Mouse (Mus musculus): Measurements from ENCODE around the gene BC030499. TPM values are rescaled to one million over a fixed set of nuclear protein-coding genes. Genes with fewer than 3 reads are reported as not detected.

BC030499 gene
- polyA plus RNA-seq, 1 experiment from 2014 or later = not detected

- Histone ChIP-seq H3K9ac (replicated peaks; ENCODE audit: low read depth, low read length) (peak within 1 kb of the TSS; percentile 87), H3K36me3 (ENCODE audit: control insufficient read depth, insufficient read depth) (peaks cover 7% of the 10 kb centered on the region; the same call in 1 of the 2 replicates), H3K4me2 (ENCODE audit: low read length) (peak within 1 kb of the TSS; percentile 62), H3K4me1 (replicated peaks; ENCODE audit: control insufficient read depth, insufficient read depth, low read length) (peaks cover 21% of the 10 kb centered on the region), H3K9me3 (ENCODE audit: control insufficient read depth, low read length) (no peaks in the 10 kb centered on the region), H3K4me3 (replicated peaks; ENCODE audit: low read length) (peak within 1 kb of the TSS; percentile 63), H3K27ac (ENCODE audit: low read length) (peak within 1 kb of the TSS; percentile 52), H3K27me3 (replicated peaks; ENCODE audit: control insufficient read depth, insufficient read depth, low read length) (no peaks in the 10 kb centered on the region)
- WGBS = 1% methylated on average over 58 of the region's 66 CpGs
- peak; percentile 86 for ATAC-seq
Observed at GRCm38 (mm10) chr11:78343381-78344327, 53.0 kb downstream of the BC030499 start, which contains the start of gene Unc119. Unc119 (plus strand) TSS chr11:78343482.

GRCm38 (mm10) chr11:78344328-78344889, 53.8 kb downstream of the BC030499 start:
- WGBS = 69% methylated on average over 6 of the region's 6 CpGs
- ATAC-seq = no peak
- no peak overlapping the region for H3K27ac ChIP-seq (ENCODE audit: low read length)

GRCm38 (mm10) chr11:78344890-78345715, 54.5 kb downstream of the BC030499 start:
- H3K9ac ChIP-seq (replicated peaks; ENCODE audit: low read depth, low read length) = 0 out of 2 replicates have a peak overlapping the region, but pooled peaks have one; percentile 9
- H3K4me2 ChIP-seq (ENCODE audit: low read length) = peak overlapping the region; percentile 0; the same call in 1 of the 2 replicates
- WGBS = 59% methylated on average over 8 of the region's 8 CpGs
- no peak overlapping the region for H3K4me3 ChIP-seq (replicated peaks; ENCODE audit: low read length)
- ATAC-seq = no peak
- H3K27ac ChIP-seq (ENCODE audit: low read length) = no peak overlapping the region
- peaks cover 21% of the 10 kb centered on the region for H3K4me1 ChIP-seq (replicated peaks; ENCODE audit: control insufficient read depth, insufficient read depth, low read length)
- no peaks in the 10 kb centered on the region for H3K27me3 ChIP-seq (replicated peaks; ENCODE audit: control insufficient read depth, insufficient read depth, low read length)
- H3K36me3 ChIP-seq (ENCODE audit: control insufficient read depth, insufficient read depth) = peaks cover 1% of the 10 kb centered on the region; the same call in 1 of the 2 replicates
- no peaks in the 10 kb centered on the region for H3K9me3 ChIP-seq (ENCODE audit: control insufficient read depth, low read length)

More at GRCm38 (mm10) chr11:78344328-78344889, 53.8 kb downstream of the BC030499 start:
- peak overlapping the region; percentile 87 for H3K9ac ChIP-seq (replicated peaks; ENCODE audit: low read depth, low read length)
- H3K4me1 ChIP-seq (replicated peaks; ENCODE audit: control insufficient read depth, insufficient read depth, low read length) = peaks cover 21% of the 10 kb centered on the region
- H3K4me3 ChIP-seq (replicated peaks; ENCODE audit: low read length) = peak overlapping the region; percentile 63
- peaks cover 7% of the 10 kb centered on the region; the same call in 1 of the 2 replicates for H3K36me3 ChIP-seq (ENCODE audit: control insufficient read depth, insufficient read depth)
- H3K27me3 ChIP-seq (replicated peaks; ENCODE audit: control insufficient read depth, insufficient read depth, low read length) = no peaks in the 10 kb centered on the region
- no peaks in the 10 kb centered on the region for H3K9me3 ChIP-seq (ENCODE audit: control insufficient read depth, low read length)
- H3K4me2 ChIP-seq (ENCODE audit: low read length) = peak overlapping the region; percentile 62

- Histone ChIP-seq H3K4me3 (replicated peaks; ENCODE audit: low read length) (no peak overlapping the region), H3K4me1 (replicated peaks; ENCODE audit: control insufficient read depth, insufficient read depth, low read length) (peaks cover 21% of the 10 kb centered on the region), H3K36me3 (ENCODE audit: control insufficient read depth, insufficient read depth) (no peaks in the 10 kb centered on the region), H3K4me2 (ENCODE audit: low read length) (no peak overlapping the region), H3K9me3 (ENCODE audit: control insufficient read depth, low read length) (no peaks in the 10 kb centered on the region), H3K27me3 (replicated peaks; ENCODE audit: control insufficient read depth, insufficient read depth, low read length) (no peaks in the 10 kb centered on the region), H3K27ac (ENCODE audit: low read length) (no peak overlapping the region), H3K9ac (replicated peaks; ENCODE audit: low read depth, low read length) (no peak overlapping the region)
- WGBS = 82% methylated on average over 7 of the region's 7 CpGs
- ATAC-seq = no peak
Observed at GRCm38 (mm10) chr11:78345801-78346200, 55.2 kb downstream of the BC030499 start.

Other genes with a start within 250 kb of the BC030499 start
- gene Eral1, start 210.5 kb upstream of the BC030499 start, polyA plus RNA-seq (2015; fragmentation: Nextera tagmentation; extraction: Ambion mirVana) = 34.2 and 34.3 TPM in 2 replicates
- gene Fam222b, start 196.2 kb upstream of the BC030499 start, polyA plus RNA-seq (2015; fragmentation: Nextera tagmentation; extraction: Ambion mirVana) = 18.8 and 21.1 TPM in 2 replicates
- 122 and 124 TPM in 2 replicates for gene Traf4, start 125.3 kb upstream of the BC030499 start, polyA plus RNA-seq (2015; fragmentation: Nextera tagmentation; extraction: Ambion mirVana)
- gene Nek8, start 114.2 kb upstream of the BC030499 start, polyA plus RNA-seq (2015; fragmentation: Nextera tagmentation; extraction: Ambion mirVana) = 5.1 and 6.0 TPM in 2 replicates
- gene Tlcd1, start 114.1 kb upstream of the BC030499 start, polyA plus RNA-seq (2015; fragmentation: Nextera tagmentation; extraction: Ambion mirVana) = 5.4 and 6.5 TPM in 2 replicates
- gene Rpl23a, start 107.3 kb upstream of the BC030499 start, polyA plus RNA-seq (2015; fragmentation: Nextera tagmentation; extraction: Ambion mirVana) = 758 and 831 TPM in 2 replicates
- 53.9 and 56.9 TPM in 2 replicates for gene Rab34, start 102.4 kb upstream of the BC030499 start, polyA plus RNA-seq (2015; fragmentation: Nextera tagmentation; extraction: Ambion mirVana)
- 0.94 and 3.0 TPM in 2 replicates for gene Proca1, start 97.4 kb upstream of the BC030499 start, polyA plus RNA-seq (2015; fragmentation: Nextera tagmentation; extraction: Ambion mirVana)
- gene Sdf2, start 45.1 kb upstream of the BC030499 start, polyA plus RNA-seq (2015; fragmentation: Nextera tagmentation; extraction: Ambion mirVana) = 71.8 and 73.0 TPM in 2 replicates
- gene Supt6, start 44.9 kb upstream of the BC030499 start, polyA plus RNA-seq (2015; fragmentation: Nextera tagmentation; extraction: Ambion mirVana) = 33.7 and 34.6 TPM in 2 replicates
- 56.4 and 58.6 TPM in 2 replicates for gene 2610507B11Rik, start 29.1 kb upstream of the BC030499 start, polyA plus RNA-seq (2015; fragmentation: Nextera tagmentation; extraction: Ambion mirVana)
- 21.6 and 22.1 TPM in 2 replicates for gene Spag5, start 10.7 kb downstream of the BC030499 start, polyA plus RNA-seq (2015; fragmentation: Nextera tagmentation; extraction: Ambion mirVana)
- 152 and 186 TPM in 2 replicates for gene Aldoc, start 32.1 kb downstream of the BC030499 start, polyA plus RNA-seq (2015; fragmentation: Nextera tagmentation; extraction: Ambion mirVana)
- 61.1 and 61.4 TPM in 2 replicates for gene Pigs, start 37.6 kb downstream of the BC030499 start, polyA plus RNA-seq (2015; fragmentation: Nextera tagmentation; extraction: Ambion mirVana)
- 68.6 and 69.1 TPM in 2 replicates for gene Unc119, start 52.6 kb downstream of the BC030499 start, polyA plus RNA-seq (2015; fragmentation: Nextera tagmentation; extraction: Ambion mirVana)
- gene Foxn1, start 95.7 kb downstream of the BC030499 start, polyA plus RNA-seq (2015; fragmentation: Nextera tagmentation; extraction: Ambion mirVana) = not detected in 2 replicates
- not detected in 2 replicates for gene Slc13a2, start 131.4 kb downstream of the BC030499 start, polyA plus RNA-seq (2015; fragmentation: Nextera tagmentation; extraction: Ambion mirVana)
- 18.3 and 19.8 TPM in 2 replicates for gene Slc46a1, start 174.9 kb downstream of the BC030499 start, polyA plus RNA-seq (2015; fragmentation: Nextera tagmentation; extraction: Ambion mirVana)
- 51.6 and 56.6 TPM in 2 replicates for gene Sarm1, start 206.9 kb downstream of the BC030499 start, polyA plus RNA-seq (2015; fragmentation: Nextera tagmentation; extraction: Ambion mirVana)
- gene Vtn, start 208.2 kb downstream of the BC030499 start, polyA plus RNA-seq (2015; fragmentation: Nextera tagmentation; extraction: Ambion mirVana) = 76.0 and 99.3 TPM in 2 replicates
- gene Sebox, start 212.6 kb downstream of the BC030499 start, polyA plus RNA-seq (2015; fragmentation: Nextera tagmentation; extraction: Ambion mirVana) = 0.16 and 0.19 TPM in 2 replicates
- gene Tmem199, start 221.3 kb downstream of the BC030499 start, polyA plus RNA-seq (2015; fragmentation: Nextera tagmentation; extraction: Ambion mirVana) = 78.8 and 86.3 TPM in 2 replicates
- 209 and 214 TPM in 2 replicates for gene Poldip2, start 221.4 kb downstream of the BC030499 start, polyA plus RNA-seq (2015; fragmentation: Nextera tagmentation; extraction: Ambion mirVana)
- 71.5 and 71.8 TPM in 2 replicates for gene Tnfaip1, start 245.5 kb downstream of the BC030499 start, polyA plus RNA-seq (2015; fragmentation: Nextera tagmentation; extraction: Ambion mirVana)
- 111 and 117 TPM in 2 replicates for gene Ift20, start 245.5 kb downstream of the BC030499 start, polyA plus RNA-seq (2015; fragmentation: Nextera tagmentation; extraction: Ambion mirVana)